Mouse (Mus musculus) forebrain, embryonic 16.5 days (tissue): ENCODE data around the gene Gm9970. TPM values are rescaled to one million over a fixed set of nuclear protein-coding genes. Genes with fewer than 3 reads are reported as not detected.
"Not testable (repeated sequence)": the region's sequence is repeated elsewhere in the genome, so short reads cannot be mapped to it uniquely, and the experiment has no call there.

ENCODE experiments used
- ATAC-seq: fragments of 200-750 bp; cut with Nextera tagmentation; 2 replicates; pipeline ENCODE4 v1.8.0; 2017; ENCODE audit warnings: mild to moderate bottlenecking, moderate library complexity
- H3K27ac ChIP-seq: fragments of 300-500 bp; sonication (generic); 2 replicates; pipeline ENCODE4 v1.5.1; 2014; ENCODE audit warnings: low read length, control low read depth
- H3K27me3 ChIP-seq: fragments of 300-500 bp; sonication (generic); replicated peaks from 2 replicates; pipeline ENCODE4 v1.6.1; 2014; ENCODE audit warnings: low read length; ENCODE audit not compliant: control insufficient read depth, insufficient read depth
- H3K36me3 ChIP-seq: fragments of 300-500 bp; sonication (generic); 2 replicates; pipeline ENCODE4 v1.6.1; 2014; ENCODE audit not compliant: control insufficient read depth, insufficient read depth
- H3K4me1 ChIP-seq: fragments of 300-500 bp; sonication (generic); replicated peaks from 2 replicates; pipeline ENCODE4 v1.6.1; 2014; ENCODE audit warnings: low read length; ENCODE audit not compliant: control insufficient read depth, insufficient read depth
- H3K4me2 ChIP-seq: fragments of 300-500 bp; sonication (generic); 2 replicates; pipeline ENCODE4 v1.6.1; 2014; ENCODE audit warnings: mild to moderate bottlenecking, low read length, control low read depth
- H3K4me3 ChIP-seq: fragments of 300-500 bp; sonication (generic); replicated peaks from 2 replicates; pipeline ENCODE4 v1.5.1; 2014; ENCODE audit warnings: mild to moderate bottlenecking, low read length, control low read depth
- H3K9ac ChIP-seq: fragments of 300-500 bp; sonication (generic); replicated peaks from 2 replicates; pipeline ENCODE4 v1.6.1; 2014; ENCODE audit warnings: low read depth, low read length, control low read depth
- H3K9me3 ChIP-seq: fragments of 300-500 bp; sonication (generic); 2 replicates; pipeline ENCODE4 v1.6.1; 2016; ENCODE audit warnings: low read length; ENCODE audit not compliant: control insufficient read depth
- WGBS: fragments of 180-500 bp; shearing (Covaris S2); extraction: QIAGEN DNeasy Blood & Tissue Kit; methylation state at CpG from one replicate; pipeline ENCODE4 v1.1.7; 2014; 5-methylcytosine and 5-hydroxymethylcytosine counted together
- polyA plus RNA-seq: library from polyadenylated mRNA; unstranded; fragments of >200 nt; fragmentation: Nextera tagmentation; extraction: Ambion mirVana; gene quantifications from 2 replicates; pipeline ENCODE4 v1.2.1, GENCODE M21; 2015

Gm9970 gene
- polyA plus RNA-seq, 1 experiment from 2014 or later: 0.99 TPM

DNA sequence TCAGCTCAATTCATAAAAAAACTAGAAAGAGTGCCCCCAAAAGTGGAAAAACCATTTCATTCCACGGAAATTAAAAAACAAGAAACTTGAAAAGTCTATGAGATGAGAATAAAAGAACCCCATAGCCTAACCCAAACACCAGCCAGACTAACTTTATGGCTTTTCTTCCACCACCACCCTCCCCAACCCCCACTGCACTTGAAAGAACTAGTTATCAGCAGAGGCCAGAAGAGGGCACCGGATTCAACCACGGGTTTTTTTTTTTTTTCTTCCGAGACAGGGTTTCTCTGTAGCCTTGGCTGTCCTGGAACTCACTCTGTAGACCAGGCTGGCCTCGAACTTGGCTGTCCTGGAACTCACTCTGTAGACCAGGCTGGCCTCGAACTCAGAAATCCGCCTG is 22.7 kb downstream of the Gm9970 start:
- H3K4me1 ChIP-seq: peaks cover 14% of the 10 kb centered on the region
- ATAC-seq: no peak
- H3K4me3 ChIP-seq: no peak overlapping the region
- H3K27ac ChIP-seq: no peak overlapping the region
- WGBS: 68% methylated on average over 7 of the region's 7 CpGs
- no peaks in the 10 kb centered on the region for H3K9me3 ChIP-seq
- H3K4me2 ChIP-seq: no peak overlapping the region
- no peaks in the 10 kb centered on the region for H3K36me3 ChIP-seq
- H3K27me3 ChIP-seq: no peaks in the 10 kb centered on the region
- H3K9ac ChIP-seq: no peak overlapping the region

DNA sequence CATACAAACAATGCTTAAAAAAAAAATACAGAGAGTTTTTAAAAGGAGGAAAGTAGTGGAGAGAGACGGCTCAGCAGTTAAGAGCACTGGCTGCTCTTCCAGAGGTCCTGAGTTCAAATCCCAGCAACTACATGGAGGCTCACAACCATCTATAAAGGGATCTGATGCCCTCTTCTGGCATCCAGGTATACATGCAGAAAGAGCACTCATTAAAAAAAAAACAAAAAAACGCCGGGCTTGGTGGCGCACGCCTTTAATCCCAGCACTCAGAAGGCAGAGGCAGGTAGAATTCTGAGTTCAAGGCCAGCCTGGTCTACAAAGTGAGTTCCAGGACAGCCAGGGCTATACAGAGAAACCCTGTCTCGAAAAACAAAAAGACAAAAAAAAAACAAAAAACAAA is 24.5 kb downstream of the Gm9970 start:
- not testable (repeated sequence) for H3K9me3 ChIP-seq, ATAC-seq
- WGBS: 91% methylated on average over 6 of the region's 6 CpGs

DNA sequence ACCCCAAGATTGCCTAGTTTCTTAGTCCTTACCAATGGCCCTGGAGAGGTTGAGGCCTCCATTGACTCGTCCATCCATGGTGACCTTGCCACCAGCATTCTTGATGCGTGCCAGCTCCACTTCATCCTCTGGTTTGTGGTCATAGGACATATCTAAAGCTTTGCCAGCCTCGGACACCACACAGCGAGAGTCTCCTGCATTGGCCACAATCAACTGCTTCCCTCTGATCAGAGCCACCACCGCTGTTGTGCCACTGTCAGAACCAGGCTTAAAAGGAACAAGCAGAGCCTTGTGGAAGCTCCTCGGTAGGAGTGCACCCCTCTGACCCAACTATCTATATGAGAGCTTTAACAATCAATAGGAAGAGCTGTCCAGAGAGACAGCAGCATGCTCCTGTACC is 36.6 kb downstream of the Gm9970 start:
- H3K9me3 ChIP-seq: peaks cover 3% of the 10 kb centered on the region
- H3K4me1 ChIP-seq: peaks cover 17% of the 10 kb centered on the region
- WGBS: 94% methylated on average over 6 of the region's 6 CpGs
- no peak overlapping the region for H3K4me2 ChIP-seq
- peaks cover 22% of the 10 kb centered on the region for H3K36me3 ChIP-seq
- H3K9ac ChIP-seq: no peak overlapping the region
- no peak for ATAC-seq
- no peaks in the 10 kb centered on the region for H3K27me3 ChIP-seq
- H3K4me3 ChIP-seq: no peak overlapping the region
- H3K27ac ChIP-seq: no peak overlapping the region

More for the DNA sequence above, 24.5 kb downstream of the Gm9970 start:
- not testable (repeated sequence) for H3K27me3 ChIP-seq, H3K27ac ChIP-seq, H3K36me3 ChIP-seq, H3K4me3 ChIP-seq, H3K9ac ChIP-seq, H3K4me2 ChIP-seq
- H3K4me1 ChIP-seq: peaks cover 11% of the 10 kb centered on the region

DNA sequence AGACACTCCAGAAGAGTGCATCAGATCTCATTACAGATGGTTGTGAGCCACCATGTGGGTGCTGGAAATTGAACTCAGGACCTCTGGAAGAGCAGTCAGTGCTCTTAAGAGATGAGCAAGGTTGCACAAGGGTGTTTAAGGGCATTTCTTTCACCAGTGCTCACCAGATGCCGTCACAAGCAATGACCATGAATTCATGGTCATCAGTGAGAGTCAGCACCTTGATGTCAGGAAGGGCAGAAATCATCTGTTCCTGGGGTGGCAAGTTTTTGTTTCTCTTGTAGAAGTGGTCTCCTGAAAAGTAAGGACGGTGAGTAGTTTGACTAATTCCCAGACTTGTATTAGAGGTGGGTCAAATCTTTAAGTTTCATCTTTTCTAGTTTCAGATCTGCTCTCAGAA is 37.2 kb downstream of the Gm9970 start:
- H3K4me1 ChIP-seq: peaks cover 17% of the 10 kb centered on the region
- 93% methylated on average over 2 of the region's 2 CpGs for WGBS
- peaks cover 27% of the 10 kb centered on the region for H3K36me3 ChIP-seq
- no peak overlapping the region for H3K4me2 ChIP-seq
- H3K9me3 ChIP-seq: peaks cover 3% of the 10 kb centered on the region
- no peak for ATAC-seq
- H3K27ac ChIP-seq: no peak overlapping the region
- no peak overlapping the region for H3K4me3 ChIP-seq
- no peaks in the 10 kb centered on the region for H3K27me3 ChIP-seq
- H3K9ac ChIP-seq: no peak overlapping the region

DNA sequence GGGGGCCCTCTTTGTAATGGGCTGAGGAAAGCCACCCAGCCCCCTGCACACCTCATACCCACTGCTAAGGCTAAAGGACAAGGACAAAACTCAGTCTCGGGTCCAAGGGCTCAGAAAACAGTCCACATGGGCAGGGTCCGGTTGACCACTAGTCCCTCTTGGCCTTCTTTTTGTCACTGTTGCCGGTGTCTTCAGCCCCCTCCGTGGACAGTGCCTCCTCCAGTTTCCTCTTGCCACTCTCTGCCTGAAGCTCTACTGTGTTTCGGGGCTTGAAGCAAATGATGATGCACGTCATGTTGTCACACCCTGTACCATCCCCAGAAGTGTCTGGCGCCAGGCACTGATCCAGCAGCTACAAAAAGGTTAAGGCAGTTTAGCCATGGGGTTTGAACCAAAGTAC is 38.1 kb downstream of the Gm9970 start:
- H3K4me2 ChIP-seq: peak overlapping the region; percentile 60
- ATAC-seq: no peak
- 84% methylated on average over 7 of the region's 7 CpGs for WGBS
- H3K27ac ChIP-seq: peak overlapping the region; percentile 60
- H3K36me3 ChIP-seq: peaks cover 36% of the 10 kb centered on the region
- H3K9me3 ChIP-seq: peaks cover 3% of the 10 kb centered on the region
- no peaks in the 10 kb centered on the region for H3K27me3 ChIP-seq
- H3K9ac ChIP-seq: no peak overlapping the region
- H3K4me1 ChIP-seq: peaks cover 17% of the 10 kb centered on the region
- H3K4me3 ChIP-seq: peak overlapping the region; percentile 81

DNA sequence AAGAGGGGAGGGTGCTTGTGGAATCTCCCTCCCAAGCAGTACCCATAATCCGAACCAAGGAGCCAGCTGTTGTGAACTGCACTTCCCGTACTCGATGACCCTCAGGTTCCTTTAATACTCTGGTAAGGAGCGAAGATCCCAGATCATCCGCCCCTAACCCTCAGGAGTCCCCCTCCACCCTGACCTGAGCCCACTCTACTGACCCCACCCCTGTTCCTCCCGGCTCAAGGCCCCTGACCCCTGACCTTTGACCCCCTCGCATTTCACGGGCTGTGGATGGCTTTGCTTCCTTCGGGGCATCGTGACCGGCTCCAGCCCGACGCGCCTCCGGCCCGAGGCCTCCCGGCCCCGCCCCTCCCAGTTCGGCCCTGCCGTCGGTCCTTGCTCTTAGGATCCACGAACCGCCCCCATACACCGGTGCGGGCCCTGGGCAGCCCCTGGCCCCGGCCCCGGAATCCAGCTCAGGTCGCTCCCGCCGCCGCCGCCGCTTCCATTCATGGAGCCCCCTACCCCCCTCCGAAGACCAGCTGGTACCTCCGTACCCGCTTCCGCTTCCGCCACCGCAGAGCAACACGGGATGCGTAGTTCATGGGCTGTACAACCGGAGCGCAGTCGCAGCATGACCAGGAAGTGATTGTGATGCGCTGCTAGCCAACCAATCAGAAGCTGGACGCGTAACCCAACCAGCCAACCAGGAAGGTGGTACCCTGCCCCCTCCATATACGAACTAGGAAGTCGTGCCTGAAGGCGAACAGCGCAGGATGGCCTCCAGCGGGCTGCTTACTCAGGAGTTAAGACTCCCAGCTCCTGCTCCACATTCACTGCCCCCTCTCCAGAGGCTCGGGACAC is 39.1 kb downstream of the Gm9970 start, which contains the start of gene Zfp513:
Gene Zfp513, minus strand, starts transcription at position 562 of the 849 bp plus-strand sequence.
- H3K9ac ChIP-seq: peak within 1 kb of the TSS; percentile 89
- peaks cover 3% of the 10 kb centered on the region for H3K9me3 ChIP-seq
- H3K4me2 ChIP-seq: peak within 1 kb of the TSS; percentile 70
- no peaks in the 10 kb centered on the region for H3K27me3 ChIP-seq
- H3K4me3 ChIP-seq: peak within 1 kb of the TSS; percentile 81
- peaks cover 46% of the 10 kb centered on the region for H3K36me3 ChIP-seq
- H3K27ac ChIP-seq: peak within 1 kb of the TSS; percentile 76
- peak; percentile 97 for ATAC-seq
- WGBS: under 1% methylated on average over 53 of the region's 53 CpGs
- peaks cover 17% of the 10 kb centered on the region for H3K4me1 ChIP-seq

DNA sequence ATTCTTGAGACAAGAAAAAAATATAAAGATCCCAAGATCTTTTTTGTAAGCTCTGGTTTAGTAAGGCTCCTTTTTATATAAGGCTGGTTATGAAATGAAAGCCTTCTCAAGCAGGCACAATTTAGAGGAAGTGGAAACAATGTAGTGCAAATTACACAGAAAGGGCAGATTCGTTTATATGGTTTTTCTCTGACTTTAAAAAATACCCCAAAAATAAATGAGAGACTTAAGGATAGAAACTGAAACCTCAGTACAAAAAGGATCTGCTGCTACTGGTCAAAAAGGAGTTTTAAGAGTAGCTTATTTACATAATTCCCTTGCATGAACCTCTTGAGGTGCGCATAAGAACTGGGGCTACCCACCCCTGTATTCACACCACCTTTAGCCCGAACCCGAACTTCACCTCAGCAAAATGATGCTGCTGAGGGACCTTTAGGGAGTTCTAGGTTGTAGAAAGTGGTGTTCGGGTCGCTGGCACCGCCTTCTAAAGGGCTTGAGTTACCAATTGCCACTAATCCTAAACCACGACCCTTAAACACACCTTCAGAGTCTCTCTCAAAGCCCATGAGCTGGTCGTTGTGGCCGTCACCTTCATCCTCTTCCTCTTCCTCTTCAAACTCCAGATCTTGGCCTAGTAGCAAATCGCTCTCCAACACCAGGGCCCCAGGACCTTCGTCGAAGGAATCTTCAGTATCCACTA is 39.8 kb downstream of the Gm9970 start:
- Histone ChIP-seq H3K4me2 (peak overlapping the region; percentile 70), H3K9ac (peak overlapping the region; percentile 89), H3K9me3 (peaks cover 3% of the 10 kb centered on the region), H3K4me1 (peaks cover 17% of the 10 kb centered on the region), H3K36me3 (peaks cover 52% of the 10 kb centered on the region), H3K27me3 (no peaks in the 10 kb centered on the region), H3K4me3 (peak overlapping the region; percentile 81), H3K27ac (peak overlapping the region; percentile 76)
- 20% methylated on average over 13 of the region's 13 CpGs for WGBS
- ATAC-seq: no peak

DNA sequence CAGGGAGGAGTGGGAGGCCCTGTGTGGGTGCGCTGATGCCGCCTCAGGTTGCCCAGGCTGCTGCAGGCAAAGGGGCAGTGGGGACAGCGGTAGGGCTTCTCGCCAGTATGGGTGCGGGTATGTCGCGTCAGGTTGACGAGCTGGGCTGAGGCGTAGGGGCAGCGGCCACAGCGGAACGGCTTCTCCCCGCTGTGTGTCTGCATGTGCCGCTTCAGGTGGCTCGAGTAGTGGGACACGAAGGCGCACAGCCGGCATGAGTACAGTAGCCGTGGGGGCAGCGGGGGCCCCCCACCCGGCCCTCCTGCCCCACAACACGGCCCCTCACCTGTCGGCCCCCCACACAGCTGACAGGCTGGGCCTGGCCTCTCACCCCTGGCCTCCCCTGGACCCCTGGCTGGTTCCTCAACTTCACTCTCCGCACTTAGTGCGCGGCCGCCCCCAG is 40.7 kb downstream of the Gm9970 start:
- ATAC-seq: no peak
- no peak overlapping the region for H3K4me3 ChIP-seq
- H3K9me3 ChIP-seq: peaks cover 3% of the 10 kb centered on the region
- H3K4me2 ChIP-seq: no peak overlapping the region
- H3K27ac ChIP-seq: no peak overlapping the region
- no peak overlapping the region for H3K9ac ChIP-seq
- H3K4me1 ChIP-seq: peaks cover 17% of the 10 kb centered on the region
- WGBS: 89% methylated on average over 27 of the region's 27 CpGs
- no peaks in the 10 kb centered on the region for H3K27me3 ChIP-seq
- H3K36me3 ChIP-seq: peaks cover 55% of the 10 kb centered on the region

DNA sequence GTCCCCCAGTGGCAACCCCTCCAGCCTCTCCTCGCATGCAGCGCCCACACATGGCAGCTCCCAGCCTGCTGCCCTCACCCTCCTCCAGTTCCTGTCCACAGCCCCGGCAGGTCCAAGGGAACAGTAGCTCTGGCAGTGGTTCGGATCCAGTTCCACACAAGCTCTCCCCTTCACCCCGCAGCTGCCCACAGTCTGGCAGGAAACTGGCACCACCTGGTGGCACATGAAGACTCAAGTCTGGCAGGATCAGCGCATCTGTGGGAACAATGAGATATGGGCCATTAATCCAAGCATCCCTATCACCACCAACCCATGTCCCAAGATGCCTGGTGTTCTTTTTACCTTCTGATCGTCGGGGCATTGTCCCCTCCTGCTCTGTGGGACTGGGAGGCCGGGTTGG is 41.1 kb downstream of the Gm9970 start:
- Histone ChIP-seq H3K9me3 (peaks cover 3% of the 10 kb centered on the region), H3K4me1 (peaks cover 17% of the 10 kb centered on the region), H3K36me3 (peaks cover 58% of the 10 kb centered on the region), H3K9ac (no peak overlapping the region), H3K27me3 (no peaks in the 10 kb centered on the region), H3K27ac (no peak overlapping the region), H3K4me3 (no peak overlapping the region), H3K4me2 (no peak overlapping the region)
- 91% methylated on average over 9 of the region's 9 CpGs for WGBS
- ATAC-seq: no peak
